Mouse (Mus musculus) spleen, postnatal 36 days (tissue): ENCODE data around the gene Scrn2.

Experiments used
- DNase-seq, 2 experiments: peaks; one replicate each; pipeline ENCODE4 v3.0.0; 2022; ENCODE audit warnings: low spot score in 2 of 2, mixed read lengths in 1 of 2

Scrn2 gene

DNA sequence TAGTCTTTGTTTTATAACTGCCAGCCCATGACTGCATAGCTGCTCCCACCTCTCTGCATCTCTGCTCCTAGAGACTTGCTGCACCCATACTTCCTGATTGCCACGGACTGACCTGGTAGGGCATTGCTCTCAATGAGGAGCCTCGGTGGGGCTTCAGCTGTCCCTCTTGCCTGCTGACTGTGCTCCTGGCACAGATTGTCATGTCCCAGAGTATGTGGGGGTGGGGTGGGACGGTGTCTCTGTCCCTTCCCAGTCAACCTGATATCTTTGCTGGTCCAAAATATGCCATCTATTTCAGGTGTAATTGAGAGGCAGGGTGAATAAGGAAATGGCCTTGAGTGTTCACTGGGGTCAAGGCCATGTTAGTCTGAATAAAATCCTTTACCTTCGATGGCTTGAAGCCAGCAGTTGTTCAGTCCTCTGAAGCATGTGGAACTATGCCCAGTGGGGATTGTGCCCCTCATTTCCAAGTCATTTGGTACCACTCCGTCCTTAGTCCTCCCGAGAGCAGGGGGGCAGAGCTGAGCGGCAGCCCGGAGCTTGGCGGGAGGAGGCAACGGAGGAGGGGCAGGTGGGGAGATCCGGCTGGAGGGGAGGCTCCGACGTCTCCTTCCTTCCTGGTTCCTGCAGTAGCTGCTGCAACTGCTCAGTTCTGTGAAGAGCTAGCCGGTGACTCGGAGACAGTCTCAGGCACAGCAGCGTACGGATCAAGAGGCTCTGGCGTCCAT, 20.6 kb downstream of the Scrn2 start, which contains the start of gene Osbpl7:
Osbpl7 (plus strand) TSS at position 413 of the 728 bp plus-strand sequence.
- peak; percentile 75 to 80 for DNase-seq

DNA sequence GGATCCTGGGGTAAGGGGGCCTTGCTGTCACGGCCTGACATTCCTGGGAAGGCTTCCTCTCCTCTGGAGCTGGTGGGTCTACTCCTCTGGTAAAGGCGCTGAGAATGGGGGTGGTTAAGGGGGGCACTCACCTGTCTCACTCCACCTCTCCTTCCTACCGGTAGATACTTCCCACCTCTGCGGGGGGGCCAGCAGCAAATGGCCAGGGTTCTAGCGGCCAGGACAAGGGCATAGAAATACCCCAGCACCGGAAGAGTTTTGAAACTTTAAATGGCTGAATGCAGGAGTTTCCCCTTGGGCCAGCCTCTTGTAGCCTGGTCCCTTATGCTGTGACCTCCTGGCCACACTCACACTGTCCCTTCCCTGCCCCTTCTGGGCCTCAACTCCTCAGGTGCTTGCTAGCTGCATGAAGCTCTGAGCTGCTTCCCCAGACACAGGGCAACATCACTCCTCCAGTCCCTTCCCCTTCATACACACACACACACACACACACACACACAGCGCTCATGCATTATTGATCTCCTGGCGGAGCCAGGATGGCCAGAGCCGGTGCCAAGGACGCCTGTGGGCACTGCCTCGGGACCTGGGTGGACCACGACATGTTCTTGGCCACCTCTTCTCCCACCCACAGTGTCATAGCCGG, 21.3 kb downstream of the Scrn2 start:
- DNase-seq = no peak

DNA sequence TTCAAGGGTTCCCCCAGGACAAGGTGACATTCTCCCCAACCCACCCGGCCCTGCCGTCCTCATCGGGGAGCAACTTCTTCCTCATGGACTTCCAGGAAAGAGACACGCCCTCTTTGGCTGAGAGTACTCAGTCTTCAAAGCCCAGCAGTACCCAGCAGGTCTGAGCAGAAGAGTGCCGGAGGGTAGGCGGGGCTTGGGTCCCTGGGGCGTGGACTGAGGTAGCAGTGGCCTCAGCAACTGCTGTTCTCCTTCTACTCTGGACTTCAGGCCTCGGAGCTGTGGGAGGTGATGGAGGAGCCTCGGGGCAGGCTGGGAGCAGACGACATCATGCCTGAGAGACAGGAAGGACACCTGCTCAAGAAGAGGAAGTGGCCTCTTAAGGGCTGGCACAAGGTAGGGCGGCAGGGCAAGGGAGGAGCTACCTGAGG, 22.5 kb downstream of the Scrn2 start:
- peak; percentile 18 to 25 for DNase-seq

DNA sequence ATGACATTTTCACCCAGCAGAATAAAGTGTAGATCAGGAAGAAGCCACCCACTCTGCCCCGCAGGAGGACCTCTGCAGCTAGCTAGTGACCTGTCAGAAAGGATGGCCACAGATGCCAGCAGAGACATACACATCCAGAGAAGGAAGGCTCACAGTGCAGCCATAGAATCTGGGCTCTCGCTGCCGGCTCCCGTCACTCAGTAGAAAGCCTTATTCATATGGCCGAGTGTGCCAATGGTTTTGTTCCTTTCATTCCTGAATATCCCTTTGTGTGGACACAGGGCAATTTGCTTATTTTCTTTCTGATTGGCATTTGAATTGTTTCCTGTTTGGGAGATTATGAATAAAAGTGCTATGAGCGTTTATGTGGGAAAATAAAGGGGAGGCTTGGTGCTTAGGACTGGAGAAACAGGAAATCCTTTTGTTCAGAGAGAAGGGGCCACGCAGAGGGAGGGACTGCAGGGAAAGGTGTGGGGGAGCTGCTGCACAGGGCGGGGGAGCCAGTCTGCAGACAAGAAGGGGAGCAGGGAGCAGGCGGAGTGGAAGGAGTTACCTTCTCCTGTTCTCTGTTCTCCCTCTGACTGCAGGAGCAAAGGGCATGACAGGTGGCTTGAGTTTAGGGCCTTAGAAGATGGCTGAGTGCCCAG, 33.7 kb downstream of the Scrn2 start:
- no peak for DNase-seq

DNA sequence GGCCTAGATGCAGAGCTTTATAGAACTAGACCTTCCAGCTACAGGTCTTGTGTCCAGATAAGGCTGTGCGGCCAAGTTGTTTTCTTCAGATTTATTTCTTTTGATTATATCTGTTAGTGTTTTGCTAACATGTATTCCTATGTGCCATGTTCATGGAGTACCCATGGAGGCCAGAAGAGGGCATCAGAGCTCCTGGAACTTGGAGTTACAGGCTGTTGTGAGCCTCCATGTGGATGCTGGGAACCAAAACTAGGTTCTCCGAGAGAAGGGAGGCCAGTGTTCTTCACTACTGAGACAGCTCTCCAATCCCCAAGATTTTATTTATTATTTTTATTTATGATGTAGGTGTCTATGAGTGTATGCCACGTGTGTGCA, 34.2 kb downstream of the Scrn2 start:
- no peak for DNase-seq

DNA sequence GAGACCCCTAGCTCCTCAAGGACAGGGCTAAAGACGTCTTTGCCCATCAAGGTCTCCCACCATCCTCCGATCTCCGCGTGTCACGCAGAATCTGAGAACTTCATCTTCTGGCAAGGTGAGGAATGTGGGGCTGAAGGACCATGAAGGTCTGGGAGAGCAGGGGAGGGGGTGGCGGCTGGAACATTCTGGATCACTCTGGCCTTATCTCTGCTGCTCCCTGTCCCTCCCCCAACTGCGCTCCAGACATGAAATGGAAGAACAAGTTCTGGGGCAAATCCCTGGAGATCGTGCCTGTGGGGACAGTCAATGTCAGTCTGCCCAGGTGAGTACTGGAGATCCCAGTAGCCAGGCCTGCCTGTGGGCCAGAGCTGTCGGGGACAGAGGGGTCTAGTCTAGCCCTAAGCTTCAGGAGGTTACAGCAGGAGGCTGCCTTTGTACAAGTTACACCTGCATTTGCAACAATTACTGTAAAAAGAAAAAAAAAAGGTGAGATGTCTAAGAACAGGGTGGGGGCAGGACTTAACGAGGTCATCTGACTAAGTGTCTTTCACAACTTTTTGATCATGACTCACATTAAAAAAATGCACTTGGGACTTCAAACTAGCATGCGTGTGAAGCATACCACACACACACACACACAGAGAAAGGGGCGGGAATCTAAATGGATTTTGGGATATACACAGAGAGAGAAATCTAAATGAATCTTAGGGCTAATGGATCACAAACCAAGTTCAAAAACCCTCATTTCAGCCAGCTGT, 36.0 kb downstream of the Scrn2 start:
- DNase-seq = no peak

- no peak for DNase-seq
Observed at GRCm38 (mm10) chr11:97066656-97067360, 37.1 kb downstream of the Scrn2 start.

DNA sequence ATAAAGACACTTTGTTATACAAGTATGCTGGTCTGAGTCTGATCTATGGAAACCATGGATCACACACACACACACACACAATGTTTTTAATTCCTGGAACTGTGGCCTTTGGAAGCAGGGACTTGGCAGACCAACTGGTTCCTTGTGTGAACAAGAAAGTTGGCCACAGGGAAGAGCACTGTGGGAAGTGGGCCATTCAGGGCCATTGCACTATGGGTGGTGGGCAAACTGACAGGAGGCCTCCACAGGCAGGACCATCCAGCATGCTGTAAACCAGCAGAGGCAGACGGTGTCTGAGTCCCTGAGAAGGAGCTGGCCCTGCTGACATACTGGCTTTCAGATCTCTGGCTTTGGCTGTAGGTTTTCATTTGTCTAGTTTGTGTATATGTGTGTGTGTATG, 39.6 kb downstream of the Scrn2 start:
- DNase-seq = no peak

DNA sequence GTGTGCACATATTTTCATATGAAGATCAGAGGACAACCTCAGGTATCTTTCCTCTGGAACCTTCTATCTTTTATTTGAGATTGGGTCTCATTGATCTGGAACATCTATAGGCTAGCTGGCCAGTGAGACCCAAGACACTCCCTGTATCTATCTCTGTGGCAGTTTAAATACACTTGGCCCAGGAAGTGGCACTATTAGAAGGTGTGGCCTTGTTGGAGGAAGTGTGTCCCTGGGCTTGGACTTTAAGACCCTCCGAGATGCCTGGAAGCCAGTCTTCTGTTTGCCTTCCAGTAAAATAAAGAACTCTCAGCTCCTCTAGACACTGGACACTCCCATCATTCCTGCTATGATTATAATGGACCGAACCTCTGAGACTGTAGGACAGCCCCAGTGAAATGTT, 40.0 kb downstream of the Scrn2 start:
- no peak for DNase-seq

GRCm38 (mm10) chr11:97071129-97071528, 41.4 kb downstream of the Scrn2 start:
- no peak for DNase-seq

- DNase-seq = no peak
Observed at GRCm38 (mm10) chr11:97072533-97072932, 42.8 kb downstream of the Scrn2 start.

DNA sequence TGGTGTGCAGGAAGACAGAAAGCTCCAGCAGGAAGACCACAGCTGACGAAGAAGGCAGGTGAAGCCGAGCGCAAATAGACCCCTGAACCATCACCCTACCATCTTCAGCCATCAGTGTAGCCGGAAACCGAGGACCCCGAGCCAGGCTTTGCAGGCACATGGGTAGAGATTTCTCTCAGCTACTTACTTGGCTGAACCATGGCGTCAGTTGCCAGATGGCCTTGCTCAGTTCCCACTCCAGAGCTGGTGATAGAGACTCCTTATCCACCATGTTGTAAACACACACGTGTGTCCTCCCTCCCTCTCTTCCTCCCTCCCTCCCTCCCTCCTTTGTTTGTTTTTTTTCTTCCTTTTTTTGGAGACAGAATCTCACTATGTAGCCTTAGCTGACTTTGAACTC, 44.5 kb downstream of the Scrn2 start:
- DNase-seq = no peak

DNA sequence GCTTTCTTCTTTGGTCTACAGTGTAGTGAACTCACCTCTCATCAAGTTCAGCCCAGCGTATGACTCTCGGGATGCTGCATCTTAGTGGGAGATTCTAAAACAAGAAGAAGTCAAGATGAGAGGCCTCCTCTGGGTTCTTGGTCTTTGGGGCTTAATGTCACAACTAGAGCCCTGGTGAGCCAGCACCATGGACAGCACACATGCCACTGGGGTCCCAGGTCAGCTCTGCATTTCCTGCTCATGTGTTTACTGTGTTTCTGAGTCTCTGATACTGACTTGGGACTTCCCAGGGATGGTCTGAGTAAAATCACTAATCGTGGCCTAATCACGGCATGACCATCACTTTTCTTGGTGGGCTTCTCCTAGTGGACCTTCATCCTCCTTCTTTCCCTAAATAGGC, 49.0 kb downstream of the Scrn2 start:
- no peak for DNase-seq

DNA sequence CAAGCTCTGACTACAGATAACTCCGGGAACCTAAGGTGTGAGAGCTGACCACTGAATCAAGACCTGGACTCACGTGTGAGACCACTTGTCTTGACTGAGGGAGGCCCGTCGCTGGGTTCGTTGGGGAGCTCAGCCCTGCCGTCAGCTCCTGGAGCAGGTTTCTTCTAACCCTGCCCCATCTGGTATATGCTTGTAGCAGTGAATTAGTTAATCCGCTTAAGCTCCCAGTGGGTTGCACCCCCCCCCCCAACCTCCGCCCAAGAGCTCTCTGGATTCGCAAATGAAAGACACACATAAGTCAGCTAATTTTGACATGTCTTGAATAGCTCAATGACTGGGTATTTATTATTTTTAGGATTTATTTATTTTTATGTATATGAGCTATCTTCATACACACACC, 50.6 kb downstream of the Scrn2 start:
- no peak for DNase-seq

DNA sequence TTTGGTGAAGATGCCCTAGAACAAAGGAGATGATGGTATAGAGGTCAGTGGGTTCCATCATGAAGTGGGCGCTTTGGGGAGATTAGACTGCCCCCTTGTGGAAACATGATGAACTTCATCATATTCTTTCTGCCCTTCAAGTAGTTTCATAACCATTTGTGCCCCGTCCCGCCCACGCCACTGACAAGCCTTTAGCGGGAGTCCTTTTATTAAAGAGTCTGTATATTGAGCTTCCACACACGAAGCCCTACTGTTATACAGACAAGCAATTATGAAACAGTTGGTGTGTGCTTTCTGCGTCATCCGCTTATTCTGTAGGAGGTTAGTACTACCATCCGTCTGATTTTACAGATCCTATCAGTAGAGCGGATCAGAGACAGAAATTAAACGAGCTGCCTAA, 53.2 kb downstream of the Scrn2 start:
- DNase-seq = peak; percentile 18 to 57
